In genomic region chr2:169586688-169587087, GRCm38 (mm10) we compare ENCODE assay signal across 23 mouse cellular contexts. TPM values are rescaled to one million over a fixed set of nuclear protein-coding genes. Genes with fewer than 3 reads are reported as not detected.
"Had no signal": no experiment of that assay in that cellular context is flagged by ENCODE, and none has a peak within 500 bp of the region (broad histone marks: within the 10 kb centered on the region; RNA-seq: fewer than 3 reads in every experiment).

No protein-coding gene starts in this region.

- H3K27ac ChIP-seq: hindbrain, postnatal 0 days; left cerebral cortex, adult 2 months; limb, embryonic 12.5 days; liver, embryonic 13.5 days; midbrain, embryonic 12.5 days; neural tube, embryonic 13.5 days had no signal

- H3K4me2 ChIP-seq: limb, embryonic 12.5 days; liver, embryonic 13.5 days; midbrain, embryonic 12.5 days; neural tube, embryonic 13.5 days had no signal

- H3K4me1 ChIP-seq: liver, embryonic 13.5 days had no signal

- H3K27me3 ChIP-seq: limb, embryonic 12.5 days; liver, embryonic 13.5 days; midbrain, embryonic 12.5 days; neural tube, embryonic 13.5 days had no signal

- H3K9me3 ChIP-seq: limb, embryonic 12.5 days; liver, embryonic 13.5 days; midbrain, embryonic 12.5 days; neural tube, embryonic 13.5 days had no signal

- H3K36me3 ChIP-seq: limb, embryonic 12.5 days; liver, embryonic 13.5 days; midbrain, embryonic 12.5 days; neural tube, embryonic 13.5 days had no signal

- ATAC-seq: hindbrain, postnatal 0 days; intestine, postnatal 0 days; midbrain, embryonic 16.5 days had no signal

- H3K4me3 ChIP-seq: left cerebral cortex, adult 2 months; limb, embryonic 12.5 days; liver, embryonic 13.5 days; midbrain, embryonic 12.5 days; neural tube, embryonic 13.5 days had no signal

- DNase-seq: kidney, adult 8-10 months; kidney, postnatal 25 days; liver; liver, embryonic 13.5 days; lung, adult 18-20 months; lung, postnatal 4 days; retina, postnatal 1 day; right cerebral cortex, postnatal 4 days; spleen, adult 18-20 months; thymus, adult 18-20 months; thymus, postnatal 25 days had no signal

- H3K9ac ChIP-seq: limb, embryonic 12.5 days; liver, embryonic 13.5 days; midbrain, embryonic 12.5 days; neural tube, embryonic 13.5 days had no signal

RNA-seq across cellular contexts. Expression of gene Gm11011, which starts 0.9 kb away (rescaled TPM):
- total RNA-seq: hindbrain, postnatal 0 days; layer of hippocampus, postnatal 25 days; left cerebral cortex, adult 2 months; left cerebral cortex, postnatal 25 days; megakaryocyte, adult 5-6 weeks had no signal
- polyA plus RNA-seq: hindbrain, postnatal 0 days; intestine, postnatal 0 days; kidney, embryonic 16.5 days; limb, embryonic 12.5 days; liver, embryonic 13.5 days; lung, embryonic 16.5 days; midbrain, embryonic 12.5 days; midbrain, embryonic 16.5 days; neural tube, embryonic 13.5 days had no signal

RNA-seq across cellular contexts. Expression of gene Tshz2, which starts 46.1 kb away (rescaled TPM):
- total RNA-seq: megakaryocyte, adult 5-6 weeks had no signal
